Mouse (Mus musculus) ES-E14 (cell line): ENCODE results near the gene Kbtbd13. TPM values are rescaled to one million over a fixed set of nuclear protein-coding genes. Genes with fewer than 3 reads are reported as not detected.

Experiments
- DNase-seq: peaks from one replicate; pipeline ENCODE4 v3.0.0-alpha.2; 2013; ENCODE audit warnings: low read depth, low spot score
- H3K27ac ChIP-seq: 2 replicates; pipeline ENCODE4 v1.5.1; 2012; ENCODE audit warnings: low read depth, mild to moderate bottlenecking, low read length, moderate library complexity, mixed read lengths; ENCODE audit not compliant: poor library complexity, insufficient read depth, severe bottlenecking
- H3K36me3 ChIP-seq: 2 replicates; pipeline ENCODE4 v1.6.1; 2012; ENCODE audit warnings: mild to moderate bottlenecking, low read length, moderate library complexity, mixed read lengths; ENCODE audit not compliant: control insufficient read depth, poor library complexity, insufficient read depth, severe bottlenecking
- H3K4me1 ChIP-seq, 2 experiments: fragments of 150-350 bp in 1 of 2; sonication (generic) in 1 of 2; 2 replicates each; pipeline ENCODE4 v1.6.1; 2012; ENCODE audit warnings: low read length in 2 of 2, mild to moderate bottlenecking in 1 of 2, mixed read lengths in 1 of 2; ENCODE audit not compliant: control insufficient read depth in 2 of 2, insufficient read depth in 2 of 2, poor library complexity in 1 of 2
- H3K4me3 ChIP-seq, 2 experiments: fragments of 150-350 bp in 1 of 2; sonication (generic) in 1 of 2; 2 replicates each; pipeline ENCODE4 v1.5.1; 2012; ENCODE audit warnings: low read length in 2 of 2, low read depth in 1 of 2, mild to moderate bottlenecking in 1 of 2, mixed read lengths in 1 of 2; ENCODE audit not compliant: insufficient read depth in 1 of 2, poor library complexity in 1 of 2, severe bottlenecking in 1 of 2
- H3K9ac ChIP-seq: 2 replicates; pipeline ENCODE4 v1.6.1; 2012; ENCODE audit warnings: low read depth, mild to moderate bottlenecking, low read length, mixed read lengths; ENCODE audit not compliant: poor library complexity, insufficient read depth, severe bottlenecking
- H3K9me3 ChIP-seq: fragments of 150-350 bp; sonication (generic); 2 replicates; pipeline ENCODE4 v1.6.1; 2012; ENCODE audit warnings: low read depth, mild to moderate bottlenecking, low read length; ENCODE audit not compliant: control insufficient read depth, insufficient read depth
- CHD2 ChIP-seq: IDR thresholded peaks from 2 replicates; pipeline ENCODE4 v1.6.1; 2014; ENCODE audit warnings: mild to moderate bottlenecking, low read depth, low read length, inconsistent platforms
- HCFC1 ChIP-seq: IDR thresholded peaks from 2 replicates; pipeline ENCODE4 v1.6.1; 2012; ENCODE audit warnings: low read length, inconsistent platforms, borderline replicate concordance; ENCODE audit not compliant: insufficient read depth
- MAFK ChIP-seq: IDR thresholded peaks from 2 replicates; pipeline ENCODE4 v1.6.1; 2014; ENCODE audit warnings: mild to moderate bottlenecking, low read depth, low read length, inconsistent platforms; ENCODE audit not compliant: insufficient read depth
- ZC3H11A ChIP-seq: IDR thresholded peaks from 2 replicates; pipeline ENCODE4 v1.6.1; 2012; ENCODE audit warnings: low read depth, mild to moderate bottlenecking, inconsistent platforms, low read length, borderline replicate concordance
- ZNF384 ChIP-seq: IDR thresholded peaks from 2 replicates; pipeline ENCODE4 v1.6.1; 2012; ENCODE audit warnings: low read depth, low read length, inconsistent platforms
- in situ Hi-C, 2 experiments: fragments of 600-800 bp; cut with MboI; formaldehyde crosslinking; loops; one replicate each; pipeline ENCODE4 v1.15.1; 2025; ENCODE audit warnings: low sequenced_read_pairs in 2 of 2, inconsistent platforms in 1 of 2; ENCODE audit not compliant: unreplicated experiment in 2 of 2
- total RNA-seq: library from RNA; depleted of rRNA; stranded (reverse); fragments of 300-350 nt; gene quantifications from 2 replicates; pipeline ENCODE4 v1.2.3, GENCODE M21; 2012

Gene Kbtbd13
- total RNA-seq, 1 experiment = 0.71 TPM

DNA sequence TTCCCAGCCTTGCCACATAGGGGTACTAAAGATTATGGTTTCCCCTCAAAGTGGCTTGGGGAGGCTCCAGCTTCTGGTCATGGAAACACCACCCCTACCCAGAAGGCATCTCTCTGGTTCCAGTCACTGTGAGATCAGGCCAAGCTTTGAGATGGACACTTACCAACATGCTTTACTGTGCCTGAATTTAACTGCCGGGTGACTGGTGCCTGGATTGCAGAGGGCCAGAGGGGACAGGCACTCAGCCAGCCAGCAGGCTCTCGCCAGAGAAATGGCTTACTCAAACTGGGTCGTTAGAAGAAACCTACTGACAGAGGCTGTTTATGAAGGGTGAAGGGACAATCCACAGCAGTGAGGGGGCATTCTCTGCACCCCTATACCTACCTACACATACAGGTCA lies 7.2 kb downstream of the Kbtbd13 start:
- Histone ChIP-seq H3K27ac (no peak overlapping the region), H3K9ac (no peak overlapping the region), H3K4me3 (no peak overlapping the region), H3K4me1 (no peaks in the 10 kb centered on the region), H3K36me3 (no peaks in the 10 kb centered on the region), H3K9me3 (no peaks in the 10 kb centered on the region)
- in situ Hi-C loops = no loop called here
- TF ChIP-seq HCFC1 (no peak), ZC3H11A (no peak), MAFK (no peak), CHD2 (no peak), ZNF384 (no peak)
- DNase-seq = no peak

DNA sequence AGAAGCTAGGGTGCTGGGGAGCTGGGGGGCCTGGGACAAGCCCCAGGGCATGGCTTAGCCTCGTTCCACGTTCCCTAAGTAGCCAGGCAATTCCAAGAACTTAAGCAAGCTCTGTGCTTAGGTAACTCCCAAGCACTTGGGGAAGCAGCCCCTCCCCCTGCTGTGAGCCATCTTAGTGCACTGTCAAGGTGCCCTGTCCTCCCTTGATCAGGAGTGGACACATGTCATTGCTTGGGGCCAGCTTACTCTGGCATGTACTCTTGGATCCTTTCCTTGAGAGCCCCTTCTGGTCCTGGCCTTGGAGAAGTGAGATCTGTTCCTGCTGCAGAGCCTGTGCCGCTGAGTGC lies 8.7 kb downstream of the Kbtbd13 start:
- H3K9ac ChIP-seq = no peak overlapping the region
- no peak overlapping the region for H3K4me3 ChIP-seq
- no peak overlapping the region for H3K27ac ChIP-seq
- in situ Hi-C loops = no loop called here
- no peaks in the 10 kb centered on the region for H3K4me1 ChIP-seq
- no peaks in the 10 kb centered on the region for H3K9me3 ChIP-seq
- H3K36me3 ChIP-seq = no peaks in the 10 kb centered on the region
- no peak for DNase-seq
- no peak for TF ChIP-seq CHD2
- no peak for TF ChIP-seq MAFK
- TF ChIP-seq ZC3H11A = no peak
- no peak for TF ChIP-seq HCFC1
- TF ChIP-seq ZNF384 = no peak

DNA sequence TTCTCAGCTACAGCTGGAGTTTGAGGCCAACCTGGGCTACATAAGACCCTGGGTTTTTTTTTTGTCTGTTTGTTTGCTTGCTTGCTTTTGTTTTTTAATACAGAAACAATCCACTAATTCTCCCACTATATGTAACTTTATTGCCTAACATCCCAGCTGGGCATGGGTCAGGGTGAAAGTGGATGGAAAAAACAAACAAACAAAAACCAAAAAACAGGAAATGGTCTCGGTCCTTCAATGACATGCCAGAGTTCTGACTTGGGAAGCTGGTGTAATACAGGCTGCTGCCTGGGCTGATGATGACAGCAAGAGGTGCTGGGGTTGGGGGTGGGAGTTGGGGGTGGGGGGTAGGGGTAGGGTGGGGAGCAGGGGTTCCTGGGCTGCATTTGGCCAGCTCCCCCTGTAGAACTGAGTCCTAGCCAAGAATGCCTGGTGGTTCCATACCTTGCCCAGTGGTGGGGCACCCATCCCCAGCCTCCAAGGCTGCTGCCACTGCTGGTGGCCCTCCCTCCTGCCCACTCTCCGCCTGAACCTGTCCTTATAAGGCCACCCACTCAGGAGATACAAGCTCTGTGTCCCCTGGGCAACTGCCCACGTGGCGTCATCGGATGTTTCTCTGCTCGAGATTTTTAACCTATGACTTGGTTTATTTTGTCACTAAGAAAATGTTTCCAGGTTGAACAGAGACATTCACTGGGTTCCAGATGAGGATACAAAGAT lies 9.3 kb downstream of the Kbtbd13 start:
- H3K4me3 ChIP-seq = no peak overlapping the region
- H3K9me3 ChIP-seq = no peaks in the 10 kb centered on the region
- H3K9ac ChIP-seq = no peak overlapping the region
- no peaks in the 10 kb centered on the region for H3K36me3 ChIP-seq
- in situ Hi-C loops = no loop called here
- H3K4me1 ChIP-seq = no peaks in the 10 kb centered on the region
- TF ChIP-seq HCFC1 = no peak
- no peak for TF ChIP-seq ZC3H11A
- no peak for TF ChIP-seq CHD2
- no peak for TF ChIP-seq ZNF384
- TF ChIP-seq MAFK = no peak
- no peak overlapping the region for H3K27ac ChIP-seq
- no peak for DNase-seq

DNA sequence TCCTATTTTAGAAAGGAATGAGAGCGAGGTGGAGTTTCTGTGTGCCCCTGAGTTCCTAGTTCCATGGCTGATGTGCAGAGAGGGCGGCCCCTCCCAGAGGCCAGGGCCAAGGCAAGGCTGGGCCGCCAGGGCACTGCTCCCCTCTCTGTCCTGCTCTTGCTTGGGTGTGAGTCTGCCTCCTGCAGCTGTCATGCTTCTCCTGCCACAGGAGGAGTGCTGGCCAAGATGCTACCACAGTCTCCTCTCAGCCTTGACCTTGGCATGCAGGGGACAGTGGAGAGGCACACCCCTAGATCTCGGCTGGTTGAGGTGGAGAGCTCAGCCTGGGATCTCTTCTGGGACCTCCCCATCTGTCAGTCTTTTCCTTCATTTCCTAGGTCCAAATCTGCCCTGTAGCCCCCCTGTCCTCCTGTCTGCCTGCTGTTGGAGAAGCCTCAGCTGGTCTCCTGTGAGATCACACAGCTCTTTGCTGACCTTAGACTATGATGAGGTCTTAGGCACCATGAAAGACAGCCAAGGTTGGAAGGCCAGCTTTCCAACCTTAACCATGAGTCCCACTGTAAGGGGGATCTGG lies 10.3 kb downstream of the Kbtbd13 start:
- no peak for DNase-seq
- H3K4me3 ChIP-seq = no peak overlapping the region
- H3K9me3 ChIP-seq = no peaks in the 10 kb centered on the region
- no peaks in the 10 kb centered on the region for H3K36me3 ChIP-seq
- in situ Hi-C loops = no loop called here
- H3K9ac ChIP-seq = no peak overlapping the region
- TF ChIP-seq ZC3H11A (no peak), ZNF384 (no peak), MAFK (no peak), HCFC1 (no peak), CHD2 (no peak)
- H3K4me1 ChIP-seq = no peaks in the 10 kb centered on the region
- no peak overlapping the region for H3K27ac ChIP-seq
